Mouse (Mus musculus): Measurements from ENCODE around the gene Topors. TPM values are rescaled to one million over a fixed set of nuclear protein-coding genes. Genes with fewer than 3 reads are reported as not detected.
"Not testable (repeated sequence)": the region's sequence is repeated elsewhere in the genome, so short reads cannot be mapped to it uniquely, and the experiment has no call there.

Topors gene
- polyA plus RNA-seq (2015; fragmentation: Nextera tagmentation; extraction: Ambion mirVana): 48.3 and 50.7 TPM in 2 replicates

DNA sequence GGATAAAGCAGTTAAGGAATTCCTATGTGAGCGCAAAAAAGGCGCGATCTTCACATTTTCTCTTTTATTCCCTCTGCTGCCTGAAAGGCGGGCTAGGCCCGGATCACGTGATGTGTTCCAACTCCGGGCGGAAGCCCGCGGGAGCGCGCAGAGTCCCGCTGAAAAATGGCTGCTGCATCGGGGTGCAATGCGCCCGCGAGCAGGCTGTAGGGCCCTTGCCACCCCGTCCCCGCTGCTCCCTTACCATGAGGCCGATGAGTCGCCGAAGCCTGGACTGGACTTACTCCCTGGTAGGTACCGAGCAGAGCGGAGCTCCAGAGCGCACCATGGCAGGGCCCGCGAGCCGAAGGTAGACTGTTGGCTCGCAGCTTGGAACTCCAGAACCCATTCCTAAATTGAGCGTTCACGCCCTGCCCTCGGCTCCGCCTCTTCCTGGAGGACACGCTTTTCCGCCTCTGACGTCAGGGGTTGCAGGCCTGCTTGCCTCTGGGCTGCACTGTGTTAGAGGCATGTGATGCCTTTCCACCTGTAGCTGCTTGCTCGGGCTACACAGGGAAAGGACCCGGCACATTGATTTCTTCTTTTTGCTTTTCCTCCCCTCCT, at the start of gene Topors, which contains the start of gene Smim27:
Gene Topors (minus strand): TSS at position 421 of the 603 bp plus-strand sequence.
Gene Smim27 (plus strand): TSS at position 150 of the 603 bp plus-strand sequence.
- H3K4me2 ChIP-seq: peak within 1 kb of the TSS; percentile 91
- peaks cover 25% of the 10 kb centered on the region for H3K4me1 ChIP-seq
- no peaks in the 10 kb centered on the region for H3K27me3 ChIP-seq
- no peaks in the 10 kb centered on the region for H3K9me3 ChIP-seq
- peak within 1 kb of the TSS; percentile 89 for H3K9ac ChIP-seq
- H3K27ac ChIP-seq: peak within 1 kb of the TSS; percentile 99
- peak; percentile 96 for ATAC-seq (ENCODE audit: insufficient number of reproducible peaks, insufficient read depth, low FRiP score, low TSS enrichment, low read depth)
- under 1% methylated on average over 38 of the region's 38 CpGs for WGBS
- peaks cover 24% of the 10 kb centered on the region for H3K36me3 ChIP-seq
- H3K4me3 ChIP-seq: peak within 1 kb of the TSS; percentile 65

DNA sequence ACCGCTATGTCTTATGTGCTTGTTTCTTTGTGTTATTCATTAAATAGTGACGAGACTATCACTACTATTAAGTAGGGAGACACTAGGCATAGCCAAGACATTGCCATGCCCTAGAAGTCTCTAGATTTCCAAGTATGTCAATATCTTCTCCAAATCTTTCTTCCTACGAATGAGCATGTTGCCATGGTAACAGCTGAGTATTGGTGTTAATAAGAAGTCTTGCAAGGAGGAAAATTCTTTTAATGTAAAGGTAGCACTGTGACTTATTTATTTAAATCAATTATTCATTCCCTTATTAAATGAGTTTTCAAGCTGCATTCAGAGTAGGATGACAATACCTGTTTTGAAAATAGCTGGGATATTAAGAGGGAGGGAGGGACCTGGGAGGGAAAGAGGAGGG, 47.8 kb upstream of the Topors start:
- ATAC-seq (ENCODE audit: insufficient number of reproducible peaks, insufficient read depth, low FRiP score, low TSS enrichment, low read depth): no peak
- WGBS: 85% methylated on average over 3 of the region's 3 CpGs
- H3K36me3 ChIP-seq: no peaks in the 10 kb centered on the region
- H3K9ac ChIP-seq: no peak overlapping the region
- H3K4me1 ChIP-seq: no peaks in the 10 kb centered on the region
- no peak overlapping the region for H3K4me2 ChIP-seq
- no peaks in the 10 kb centered on the region for H3K27me3 ChIP-seq
- no peaks in the 10 kb centered on the region for H3K9me3 ChIP-seq
- no peak overlapping the region for H3K4me3 ChIP-seq
- H3K27ac ChIP-seq: no peak overlapping the region

DNA sequence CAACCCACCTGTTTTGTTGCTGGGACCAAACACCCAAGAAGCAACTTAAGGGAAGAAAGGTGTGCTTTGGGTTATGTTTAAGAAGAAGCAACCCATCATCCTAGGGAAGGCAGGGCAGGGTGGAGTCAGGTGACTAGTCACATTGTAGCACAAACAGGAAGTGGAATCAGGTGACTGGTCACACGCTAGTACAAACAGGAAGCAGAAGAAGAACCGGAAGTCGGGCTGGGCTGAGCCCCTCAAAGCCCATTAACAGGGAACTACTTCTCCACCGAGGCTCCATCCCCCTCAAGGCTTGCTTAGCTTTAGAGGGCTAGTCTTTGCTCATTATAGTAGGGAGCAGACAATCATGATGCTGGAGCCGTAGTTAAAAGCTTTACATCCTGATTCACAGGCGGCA, 43.4 kb upstream of the Topors start:
- H3K4me1 ChIP-seq: no peaks in the 10 kb centered on the region
- no peaks in the 10 kb centered on the region for H3K9me3 ChIP-seq
- H3K27ac ChIP-seq: no peak overlapping the region
- WGBS: 79% methylated on average over 6 of the region's 6 CpGs
- H3K4me2 ChIP-seq: no peak overlapping the region
- no peak for ATAC-seq (ENCODE audit: insufficient number of reproducible peaks, insufficient read depth, low FRiP score, low TSS enrichment, low read depth)
- H3K27me3 ChIP-seq: no peaks in the 10 kb centered on the region
- H3K4me3 ChIP-seq: no peak overlapping the region
- H3K36me3 ChIP-seq: no peaks in the 10 kb centered on the region
- no peak overlapping the region for H3K9ac ChIP-seq

DNA sequence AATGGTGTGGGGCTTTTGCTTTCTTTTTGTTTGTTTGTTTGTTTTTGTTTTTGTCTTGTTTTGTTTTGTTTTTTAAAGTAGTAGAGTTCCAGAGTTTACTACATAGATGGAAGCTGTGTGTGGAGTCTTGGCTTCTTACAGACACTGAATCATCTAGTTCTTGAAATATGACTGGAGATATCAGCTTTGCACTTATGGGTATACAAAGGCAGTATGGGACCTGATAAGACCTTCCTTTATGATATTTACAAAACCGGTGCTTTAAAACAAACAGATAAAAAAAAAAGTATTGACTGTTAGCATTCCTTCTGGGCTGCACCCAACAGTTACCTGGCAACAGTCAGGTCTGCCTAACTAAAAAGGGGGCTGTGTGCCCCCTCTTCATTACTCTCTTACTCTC, 42.6 kb upstream of the Topors start:
- no peaks in the 10 kb centered on the region for H3K9me3 ChIP-seq
- no peak overlapping the region for H3K4me2 ChIP-seq
- no peaks in the 10 kb centered on the region for H3K27me3 ChIP-seq
- no peak overlapping the region for H3K4me3 ChIP-seq
- H3K9ac ChIP-seq: no peak overlapping the region
- no peak for ATAC-seq (ENCODE audit: insufficient number of reproducible peaks, insufficient read depth, low FRiP score, low TSS enrichment, low read depth)
- 94% methylated on average over 1 of the region's 1 CpGs for WGBS
- no peaks in the 10 kb centered on the region for H3K36me3 ChIP-seq
- no peak overlapping the region for H3K27ac ChIP-seq
- no peaks in the 10 kb centered on the region for H3K4me1 ChIP-seq

DNA sequence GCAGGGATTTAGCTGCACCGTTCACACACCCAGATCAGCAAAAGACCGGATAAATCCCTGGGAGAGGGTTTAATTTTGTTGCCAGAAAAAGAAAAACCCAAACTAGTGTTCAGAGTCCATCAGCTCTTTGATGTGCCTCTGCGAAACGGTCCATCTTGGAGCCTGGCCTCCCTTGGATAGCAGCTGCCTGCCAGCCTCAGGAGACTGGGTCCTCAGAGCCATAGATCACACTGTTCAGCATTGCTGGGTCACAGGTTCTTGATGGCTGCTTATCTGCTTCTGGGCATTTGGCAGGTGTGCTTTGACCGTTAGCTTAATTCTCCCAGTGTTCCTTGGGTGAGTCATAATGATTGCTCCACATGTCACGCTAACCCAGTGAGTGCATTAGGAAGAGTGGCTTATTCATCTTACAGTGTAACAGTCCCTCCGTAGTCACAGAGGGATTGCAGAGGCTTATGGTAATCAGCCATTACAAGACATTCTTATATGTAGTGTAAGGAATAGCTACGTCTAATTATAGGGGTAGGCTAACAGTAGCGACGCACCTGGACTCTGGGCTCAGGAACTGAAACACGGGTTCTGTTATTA, 41.2 kb upstream of the Topors start:
- no peak overlapping the region for H3K4me2 ChIP-seq
- no peaks in the 10 kb centered on the region for H3K9me3 ChIP-seq
- H3K27me3 ChIP-seq: no peaks in the 10 kb centered on the region
- ATAC-seq (ENCODE audit: insufficient number of reproducible peaks, insufficient read depth, low FRiP score, low TSS enrichment, low read depth): 0 out of 2 replicates have a peak, but pooled peaks have one; percentile 37
- H3K36me3 ChIP-seq: no peaks in the 10 kb centered on the region
- H3K4me1 ChIP-seq: no peaks in the 10 kb centered on the region
- no peak overlapping the region for H3K27ac ChIP-seq
- WGBS: 72% methylated on average over 11 of the region's 11 CpGs
- H3K9ac ChIP-seq: no peak overlapping the region
- H3K4me3 ChIP-seq: no peak overlapping the region

DNA sequence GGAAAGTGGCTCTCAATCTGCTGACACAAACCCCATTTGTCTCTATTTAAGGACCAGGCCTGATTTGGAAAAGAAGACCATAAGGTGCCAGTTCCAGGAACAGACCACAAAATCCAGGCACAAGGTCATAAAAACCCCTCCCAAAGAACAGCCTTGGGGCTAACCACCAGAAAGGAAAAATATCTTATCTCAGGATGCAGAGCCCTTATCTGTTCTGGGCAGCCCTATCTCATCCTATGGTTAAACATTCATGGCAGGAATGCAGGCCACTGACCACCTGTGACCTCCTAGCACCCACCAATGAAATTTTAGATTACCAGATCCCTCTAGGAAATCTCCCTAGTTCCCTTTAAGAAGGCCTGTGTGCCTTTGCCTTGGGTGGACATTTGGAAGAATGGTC, 40.0 kb upstream of the Topors start:
- no peak for ATAC-seq (ENCODE audit: insufficient number of reproducible peaks, insufficient read depth, low FRiP score, low TSS enrichment, low read depth)
- no peak overlapping the region for H3K4me2 ChIP-seq
- no peaks in the 10 kb centered on the region for H3K9me3 ChIP-seq
- no peak overlapping the region for H3K27ac ChIP-seq
- peaks cover 3% of the 10 kb centered on the region; the same call in 1 of the 2 replicates for H3K27me3 ChIP-seq
- H3K9ac ChIP-seq: no peak overlapping the region
- H3K36me3 ChIP-seq: no peaks in the 10 kb centered on the region
- no peak overlapping the region for H3K4me3 ChIP-seq
- no peaks in the 10 kb centered on the region for H3K4me1 ChIP-seq

DNA sequence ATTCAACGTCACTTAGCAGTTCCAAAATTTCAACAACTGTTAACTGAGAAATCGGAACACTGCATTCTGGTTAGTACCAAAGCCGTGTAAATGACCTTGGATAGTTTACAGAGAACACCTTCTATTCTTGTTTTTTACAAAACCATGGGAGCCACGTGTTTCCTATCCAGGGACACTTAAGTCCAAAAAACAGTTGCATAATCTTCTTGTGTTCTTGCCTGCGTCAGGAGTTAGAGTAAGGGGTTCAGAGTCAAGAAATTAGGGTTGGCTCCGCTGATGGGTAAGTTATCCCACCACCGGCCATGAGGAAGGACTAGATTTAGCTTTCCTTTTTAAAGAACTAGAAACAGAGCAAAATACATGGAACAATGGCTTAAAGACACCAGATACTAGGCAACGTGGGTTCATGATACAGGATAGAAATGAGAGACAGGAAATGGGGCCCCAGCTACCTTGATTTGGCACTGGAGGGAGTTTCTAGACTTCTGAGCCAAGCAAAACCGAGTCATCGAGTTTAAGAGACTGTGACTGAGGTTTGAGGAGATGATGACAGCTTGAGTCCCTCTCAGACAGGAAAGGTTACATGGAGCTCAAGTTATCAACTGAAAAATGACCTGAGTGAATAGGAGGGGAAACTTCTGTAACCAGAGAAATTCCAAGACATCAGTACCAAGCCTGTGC, 32.9 kb upstream of the Topors start:
- H3K27me3 ChIP-seq: peaks cover 8% of the 10 kb centered on the region
- no peak for ATAC-seq (ENCODE audit: insufficient number of reproducible peaks, insufficient read depth, low FRiP score, low TSS enrichment, low read depth)
- 71% methylated on average over 10 of the region's 10 CpGs for WGBS
- H3K27ac ChIP-seq: no peak overlapping the region
- no peak overlapping the region for H3K9ac ChIP-seq
- H3K4me2 ChIP-seq: no peak overlapping the region
- H3K4me1 ChIP-seq: no peaks in the 10 kb centered on the region
- H3K36me3 ChIP-seq: no peaks in the 10 kb centered on the region
- no peaks in the 10 kb centered on the region for H3K9me3 ChIP-seq
- H3K4me3 ChIP-seq: no peak overlapping the region

DNA sequence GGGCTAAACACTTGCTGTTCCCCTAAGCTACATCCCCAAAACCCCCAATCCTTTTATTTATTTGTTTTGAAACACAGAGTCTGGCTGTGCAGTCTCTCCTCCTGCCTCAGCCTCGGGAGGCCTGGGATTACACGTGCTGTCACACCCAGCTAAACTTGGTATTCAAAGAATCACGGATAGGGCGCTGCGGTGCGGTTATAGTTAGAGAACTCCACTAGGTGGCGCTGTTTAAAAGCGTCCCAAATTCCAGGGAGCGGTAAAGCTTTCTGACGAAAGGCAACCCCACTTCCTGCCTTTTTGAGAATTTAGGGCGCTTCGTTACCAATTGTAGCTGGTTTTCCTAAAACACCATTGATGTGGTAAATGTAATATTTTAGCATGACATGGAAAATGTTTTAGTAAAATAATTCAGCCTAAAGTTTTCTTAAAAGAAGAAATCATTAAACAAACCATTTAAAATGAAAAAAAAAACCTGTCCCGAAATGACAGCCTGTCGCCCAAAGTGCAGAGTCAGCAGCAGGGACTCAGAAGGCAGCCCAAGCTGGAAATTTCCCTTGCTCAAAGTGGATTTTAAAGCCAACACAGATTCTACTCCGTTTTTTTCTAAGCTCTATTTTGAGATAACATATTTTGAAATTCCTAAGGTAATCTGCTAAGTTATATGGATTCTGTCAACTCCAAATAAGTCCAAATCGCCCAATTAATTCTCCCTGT, 31.6 kb upstream of the Topors start:
- Histone ChIP-seq H3K36me3 (no peaks in the 10 kb centered on the region), H3K27ac (no peak overlapping the region), H3K4me2 (peak overlapping the region; percentile 33), H3K4me3 (no peak overlapping the region), H3K9ac (no peak overlapping the region), H3K4me1 (no peaks in the 10 kb centered on the region), H3K27me3 (peaks cover 8% of the 10 kb centered on the region), H3K9me3 (no peaks in the 10 kb centered on the region; the same call in 1 of the 2 replicates)
- ATAC-seq (ENCODE audit: insufficient number of reproducible peaks, insufficient read depth, low FRiP score, low TSS enrichment, low read depth): no peak
- 10% methylated on average over 16 of the region's 16 CpGs for WGBS

DNA sequence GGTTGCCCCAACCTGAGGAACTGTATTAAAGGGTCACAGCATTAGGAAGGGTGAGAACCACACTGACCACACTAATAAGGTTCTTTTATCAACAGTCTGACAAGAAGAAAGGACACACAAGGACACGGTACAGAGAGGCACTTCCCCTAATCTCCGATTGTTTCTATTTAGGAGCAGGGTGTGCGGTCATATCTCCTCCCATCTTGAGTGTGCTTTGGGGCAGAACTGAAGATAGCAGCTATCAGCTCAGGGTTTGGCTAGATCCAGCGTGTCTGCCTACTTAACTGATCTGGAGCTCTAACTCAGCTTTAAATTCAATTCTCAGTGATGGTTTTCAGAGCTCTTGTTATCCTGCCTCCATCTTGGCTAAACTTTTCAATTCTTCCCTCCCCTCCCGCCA, 29.5 kb upstream of the Topors start:
- H3K9me3 ChIP-seq: peaks cover 4% of the 10 kb centered on the region
- no peak overlapping the region for H3K4me3 ChIP-seq
- no peaks in the 10 kb centered on the region for H3K4me1 ChIP-seq
- ATAC-seq (ENCODE audit: insufficient number of reproducible peaks, insufficient read depth, low FRiP score, low TSS enrichment, low read depth): no peak
- H3K4me2 ChIP-seq: no peak overlapping the region
- H3K27ac ChIP-seq: no peak overlapping the region
- H3K36me3 ChIP-seq: no peaks in the 10 kb centered on the region
- peaks cover 6% of the 10 kb centered on the region for H3K27me3 ChIP-seq
- no peak overlapping the region for H3K9ac ChIP-seq
- 77% methylated on average over 5 of the region's 5 CpGs for WGBS

DNA sequence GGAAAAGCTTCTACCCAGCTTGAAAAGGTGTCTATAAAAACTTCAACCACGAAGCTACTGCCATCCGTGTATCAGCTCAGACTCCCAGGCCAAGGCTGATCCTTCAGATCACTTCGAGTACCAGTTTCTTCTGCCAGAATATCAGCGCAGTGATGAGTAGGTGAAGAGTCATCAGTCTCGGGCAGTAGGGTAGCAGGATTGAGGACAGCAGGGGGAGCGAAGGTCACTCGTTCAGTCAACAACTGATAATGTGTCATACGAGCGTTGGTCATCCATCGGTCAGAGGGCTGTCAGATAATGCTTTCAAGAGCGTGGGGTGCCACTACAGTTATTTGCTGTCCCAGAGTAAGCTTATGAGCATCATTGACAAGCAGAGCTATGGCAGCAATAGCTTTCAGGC, 21.9 kb upstream of the Topors start:
- H3K27ac ChIP-seq; H3K4me2 ChIP-seq; H3K4me3 ChIP-seq; H3K4me1 ChIP-seq; H3K9me3 ChIP-seq; H3K36me3 ChIP-seq; H3K9ac ChIP-seq; H3K27me3 ChIP-seq; ATAC-seq (ENCODE audit: insufficient number of reproducible peaks, insufficient read depth, low FRiP score, low TSS enrichment, low read depth): not testable (repeated sequence)
- WGBS: 94% methylated on average over 11 of the region's 11 CpGs

DNA sequence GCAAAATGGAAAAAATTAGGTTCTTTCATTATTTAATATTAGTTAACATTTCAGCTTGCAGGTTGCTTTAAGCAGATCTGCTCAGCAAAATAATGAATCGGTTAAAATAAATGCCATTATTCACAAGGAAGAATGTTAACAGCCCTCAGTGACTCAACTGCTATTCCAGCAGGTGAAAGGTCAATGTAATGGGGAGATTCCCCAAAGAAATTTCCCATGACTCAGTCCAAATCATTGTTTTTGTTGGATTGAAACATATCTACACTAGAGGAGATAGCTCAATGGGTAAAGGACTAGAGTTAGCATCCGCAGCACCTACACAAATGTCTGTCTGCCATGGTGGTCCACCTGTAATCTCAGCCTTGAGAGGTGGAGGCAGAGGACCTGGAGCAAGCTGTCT, 19.4 kb upstream of the Topors start:
- H3K4me3 ChIP-seq: no peak overlapping the region
- no peak overlapping the region for H3K4me2 ChIP-seq
- H3K9ac ChIP-seq: no peak overlapping the region
- no peaks in the 10 kb centered on the region for H3K4me1 ChIP-seq
- no peaks in the 10 kb centered on the region for H3K36me3 ChIP-seq
- no peaks in the 10 kb centered on the region for H3K27me3 ChIP-seq
- WGBS: 88% methylated on average over 2 of the region's 2 CpGs
- no peak overlapping the region for H3K27ac ChIP-seq
- ATAC-seq (ENCODE audit: insufficient number of reproducible peaks, insufficient read depth, low FRiP score, low TSS enrichment, low read depth): no peak
- peaks cover 2% of the 10 kb centered on the region; the same call in 1 of the 2 replicates for H3K9me3 ChIP-seq

Data from embryonic facial prominence, embryonic 13.5 days (tissue).